Mouse (Mus musculus): ENCODE results near the gene Zp1. TPM values are rescaled to one million over a fixed set of nuclear protein-coding genes. Genes with fewer than 3 reads are reported as not detected.

The Zp1 gene
- polyA plus RNA-seq, 1 experiment from 2014 or later: 0.17 TPM

- no peak for ATAC-seq
- no peak for TF ChIP-seq CTCF (IDR thresholded peaks at IDR 0.05)
- in situ Hi-C loops (cut with MboI; ENCODE audit: low pct_unique_long_range_greater_than_20kb): no loop called here
- no peaks in the 10 kb centered on the region for H3K27me3 ChIP-seq
- CTCF ChIA-PET: interaction anchor here (1.2 to 1.8 kb wide), 2 partner anchors 10 to 33 kb away, joined by 5 read pairs; partner anchors contain the start of gene Ptgdr2
- no peak for DNase-seq (ENCODE audit: low read depth, low spot score)
- POLR2A ChIA-PET: interaction anchor here (1.1 to 1.7 kb wide), 3 partner anchors 12 to 52 kb away, joined by 3 to 7 read pairs (median 4); partner anchors contain the start of gene Prpf19
Measured at GRCm38 (mm10) chr19:10947219-10947618, 26.8 kb upstream of the Zp1 start.

- ATAC-seq: no peak
- no peaks in the 10 kb centered on the region for H3K27me3 ChIP-seq
- no peak for TF ChIP-seq CTCF (IDR thresholded peaks at IDR 0.05)
- in situ Hi-C loops (cut with MboI; ENCODE audit: low pct_unique_long_range_greater_than_20kb): no loop called here
- no peak for DNase-seq (ENCODE audit: low read depth, low spot score)
- CTCF ChIA-PET: interaction anchor here (1.5 to 3.0 kb wide), 3 partner anchors 9 to 39 kb away, joined by 4 to 12 read pairs (median 5); partner anchors contain the start of gene Ptgdr2
- POLR2A ChIA-PET: interaction anchor here (1.1 to 1.7 kb wide), 2 partner anchors 11 to 38 kb away, joined by 3 to 4 read pairs; no protein-coding TSS in a partner anchor
Measured at GRCm38 (mm10) chr19:10946506-10946905, 26.1 kb upstream of the Zp1 start.

GRCm38 (mm10) chr19:10943955-10944354, 23.5 kb upstream of the Zp1 start:
- CTCF ChIA-PET: interaction anchor here (1.0 to 3.0 kb wide), 3 partner anchors 15 to 47 kb away, joined by 3 to 12 read pairs (median 3); no protein-coding TSS in a partner anchor
- no peaks in the 10 kb centered on the region for H3K27me3 ChIP-seq
- DNase-seq (ENCODE audit: low read depth, low spot score) (no peak), ATAC-seq (no peak)
- in situ Hi-C loops (cut with MboI; ENCODE audit: low pct_unique_long_range_greater_than_20kb): no loop called here
- POLR2A ChIA-PET: interaction anchor here (0.9 kb wide), 1 partner anchor 9 kb away, joined by 5 read pairs; no protein-coding TSS in a partner anchor
- no peak for TF ChIP-seq CTCF (IDR thresholded peaks at IDR 0.05)

GRCm38 (mm10) chr19:10940801-10941457, 20.5 kb upstream of the Zp1 start:
- H3K27me3 ChIP-seq: no peaks in the 10 kb centered on the region
- no peak for TF ChIP-seq CTCF (IDR thresholded peaks at IDR 0.05)
- CTCF ChIA-PET: no interaction called here
- ATAC-seq (no peak), DNase-seq (ENCODE audit: low read depth, low spot score) (no peak)
- in situ Hi-C loops (cut with MboI; ENCODE audit: low pct_unique_long_range_greater_than_20kb): no loop called here
- POLR2A ChIA-PET: no interaction called here

GRCm38 (mm10) chr19:10940097-10940800, 19.8 kb upstream of the Zp1 start:
- ATAC-seq (no peak), DNase-seq (ENCODE audit: low read depth, low spot score) (no peak)
- CTCF ChIA-PET: no interaction called here
- H3K27me3 ChIP-seq: no peaks in the 10 kb centered on the region
- TF ChIP-seq CTCF (IDR thresholded peaks at IDR 0.05): no peak
- in situ Hi-C loops (cut with MboI; ENCODE audit: low pct_unique_long_range_greater_than_20kb): no loop called here
- POLR2A ChIA-PET: no interaction called here

- CTCF ChIA-PET: interaction anchor here (0.9 to 1.2 kb wide), 2 partner anchors 10 to 31 kb away, joined by 3 read pairs; no protein-coding TSS in a partner anchor
- no peak for TF ChIP-seq CTCF (IDR thresholded peaks at IDR 0.05)
- DNase-seq (ENCODE audit: low read depth, low spot score): no peak
- in situ Hi-C loops (cut with MboI; ENCODE audit: low pct_unique_long_range_greater_than_20kb): no loop called here
- POLR2A ChIA-PET: no interaction called here
- no peak for ATAC-seq
- H3K27me3 ChIP-seq: peaks cover 14% of the 10 kb centered on the region
Measured at GRCm38 (mm10) chr19:10938771-10939170, 18.3 kb upstream of the Zp1 start.

GRCm38 (mm10) chr19:10937110-10937563, 16.7 kb upstream of the Zp1 start, which contains the start of gene Ptgdr2:
TSS of gene Ptgdr2 (plus strand) at chr19:10937160.
- DNase-seq (ENCODE audit: low read depth, low spot score) (no peak), ATAC-seq (no peak)
- no peak for TF ChIP-seq CTCF (IDR thresholded peaks at IDR 0.05)
- in situ Hi-C loops (cut with MboI; ENCODE audit: low pct_unique_long_range_greater_than_20kb): no loop called here
- ChIA-PET POLR2A (no interaction called here), CTCF (interaction anchor here (0.6 to 1.4 kb wide), 5 partner anchors 9 to 41 kb away, joined by 3 to 9 read pairs (median 4); no protein-coding TSS in a partner anchor)
- H3K27me3 ChIP-seq: peaks cover 14% of the 10 kb centered on the region

- POLR2A ChIA-PET: interaction anchor here (1.7 kb wide), 1 partner anchor 8 kb away, joined by 5 read pairs; no protein-coding TSS in a partner anchor
- ATAC-seq (no peak), DNase-seq (ENCODE audit: low read depth, low spot score) (no peak)
- in situ Hi-C loops (cut with MboI; ENCODE audit: low pct_unique_long_range_greater_than_20kb): no loop called here
- H3K27me3 ChIP-seq: peaks cover 14% of the 10 kb centered on the region
- CTCF ChIA-PET: interaction anchor here (1.2 kb wide), 2 partner anchors 17 to 40 kb away, joined by 3 to 4 read pairs; no protein-coding TSS in a partner anchor
- no peak for TF ChIP-seq CTCF (IDR thresholded peaks at IDR 0.05)
Measured at GRCm38 (mm10) chr19:10936077-10936476, 15.6 kb upstream of the Zp1 start.

- no peak for TF ChIP-seq CTCF (IDR thresholded peaks at IDR 0.05)
- ChIA-PET POLR2A (interaction anchor here (0.9 to 1.7 kb wide), 2 partner anchors 9 to 11 kb away, joined by 4 to 5 read pairs; no protein-coding TSS in a partner anchor), CTCF (interaction anchor here (1.0 to 1.3 kb wide), 2 partner anchors 27 to 41 kb away, joined by 3 to 5 read pairs; no protein-coding TSS in a partner anchor)
- ATAC-seq: no peak
- DNase-seq (ENCODE audit: low read depth, low spot score): no peak
- in situ Hi-C loops (cut with MboI; ENCODE audit: low pct_unique_long_range_greater_than_20kb): no loop called here
- peaks cover 14% of the 10 kb centered on the region for H3K27me3 ChIP-seq
Measured at GRCm38 (mm10) chr19:10935029-10935428, 14.6 kb upstream of the Zp1 start.

GRCm38 (mm10) chr19:10930641-10931040, 10.2 kb upstream of the Zp1 start:
- no peak for DNase-seq (ENCODE audit: low read depth, low spot score)
- in situ Hi-C loops (cut with MboI; ENCODE audit: low pct_unique_long_range_greater_than_20kb): no loop called here
- ATAC-seq: no peak
- ChIA-PET POLR2A (no interaction called here), CTCF (no interaction called here)
- TF ChIP-seq CTCF (IDR thresholded peaks at IDR 0.05): no peak
- peaks cover 14% of the 10 kb centered on the region for H3K27me3 ChIP-seq

Measured in Patski (cell line).